Mouse (Mus musculus) C2C12 (cell line): ENCODE measurements around the gene Nrxn3.

Experiments used
- CEBPB ChIP-seq: IDR thresholded peaks from one replicate; pipeline ENCODE4 v1.6.1; 2011; ENCODE audit warnings: low read depth, mild to moderate bottlenecking, control low read depth, moderate library complexity
- CTCF ChIP-seq: IDR thresholded peaks from one replicate; pipeline ENCODE4 v1.5.1; 2011; ENCODE audit not compliant: control insufficient read depth, insufficient read depth, insufficient read length
- MAX ChIP-seq: IDR thresholded peaks from one replicate; pipeline ENCODE4 v1.6.1; 2011; ENCODE audit warnings: mild to moderate bottlenecking, control low read depth
- MYOD1 ChIP-seq: IDR thresholded peaks from one replicate; pipeline ENCODE4 v1.6.1; 2011; ENCODE audit warnings: low read depth; ENCODE audit not compliant: control insufficient read depth, insufficient read length
- USF1 ChIP-seq: IDR thresholded peaks from one replicate; pipeline ENCODE4 v1.6.1; 2011; ENCODE audit warnings: low read depth, mild to moderate bottlenecking, control low read depth, moderate library complexity

DNA sequence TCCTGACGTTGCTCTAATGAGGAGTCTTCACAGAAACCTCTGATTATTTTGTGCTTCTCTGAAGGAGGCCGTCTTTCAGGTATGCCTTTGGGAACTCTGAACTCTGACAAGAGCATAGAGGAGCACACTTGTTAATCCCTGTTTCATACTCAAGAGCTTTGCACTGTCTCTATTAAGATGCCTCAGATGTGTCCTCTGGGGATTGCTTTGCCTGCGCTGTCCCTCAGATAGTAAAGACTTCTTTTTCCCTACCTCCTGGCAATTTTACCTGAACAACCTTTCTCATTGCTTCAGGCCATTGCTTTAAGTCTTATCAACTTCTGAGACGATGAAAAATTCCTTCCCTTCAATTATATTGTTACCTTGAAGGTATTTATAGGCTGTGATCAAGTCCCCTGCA, 1272.7 kb downstream of the Nrxn3 start:
- TF ChIP-seq CTCF (no peak), CEBPB (no peak), MAX (no peak), MYOD1 (no peak), USF1 (no peak)
